Mouse (Mus musculus) heart, embryonic 11.5 days (tissue): Measurements from ENCODE around the gene Pced1b. TPM values are rescaled to one million over a fixed set of nuclear protein-coding genes. Genes with fewer than 3 reads are reported as not detected.

Source experiments
- ATAC-seq: fragments of 200-750 bp; cut with Nextera tagmentation; replicated peaks from 2 replicates; pipeline ENCODE4 v1.8.0; 2017; ENCODE audit warnings: moderate library complexity; ENCODE audit not compliant: insufficient number of reproducible peaks, low FRiP score, low TSS enrichment
- H3K27ac ChIP-seq: fragments of 300-500 bp; sonication (generic); 2 replicates; pipeline ENCODE4 v1.5.1; 2014; ENCODE audit warnings: mild to moderate bottlenecking, low read depth, low read length
- H3K27me3 ChIP-seq: fragments of 300-500 bp; sonication (generic); 2 replicates; pipeline ENCODE4 v1.6.1; 2014; ENCODE audit warnings: mild to moderate bottlenecking, low read length, mixed read lengths; ENCODE audit not compliant: control insufficient read depth, insufficient read depth
- H3K36me3 ChIP-seq: fragments of 300-500 bp; sonication (generic); 2 replicates; pipeline ENCODE4 v1.6.1; 2014; ENCODE audit warnings: mild to moderate bottlenecking, low read length, moderate library complexity, mixed read lengths; ENCODE audit not compliant: control insufficient read depth, insufficient read depth
- H3K4me1 ChIP-seq: fragments of 300-500 bp; sonication (generic); 2 replicates; pipeline ENCODE4 v1.6.1; 2014; ENCODE audit warnings: low read length; ENCODE audit not compliant: control insufficient read depth, insufficient read depth
- H3K4me2 ChIP-seq: fragments of 300-500 bp; sonication (generic); 2 replicates; pipeline ENCODE4 v1.6.1; 2014; ENCODE audit warnings: mild to moderate bottlenecking, moderate library complexity
- H3K4me3 ChIP-seq: fragments of 300-500 bp; sonication (generic); 2 replicates; pipeline ENCODE4 v1.5.1; 2014; ENCODE audit warnings: low read depth, low read length
- H3K9ac ChIP-seq: fragments of 300-500 bp; sonication (generic); 2 replicates; pipeline ENCODE4 v1.6.1; 2014; ENCODE audit warnings: mild to moderate bottlenecking, low read depth, low read length, moderate library complexity
- H3K9me3 ChIP-seq: fragments of 300-500 bp; sonication (generic); replicated peaks from 2 replicates; pipeline ENCODE4 v1.6.1; 2016; ENCODE audit warnings: low read length; ENCODE audit not compliant: control insufficient read depth
- WGBS: fragments of 180-500 bp; shearing (Covaris S2); extraction: QIAGEN DNeasy Blood & Tissue Kit; methylation state at CpG from one replicate; pipeline ENCODE4 v1.1.7; 2014; ENCODE audit not compliant: insufficient replicate concordance; 5-methylcytosine and 5-hydroxymethylcytosine counted together
- polyA plus RNA-seq: library from polyadenylated mRNA; unstranded; fragments of >200 nt; fragmentation: Nextera tagmentation; extraction: Ambion mirVana; gene quantifications from 2 replicates; pipeline ENCODE4 v1.2.1, GENCODE M21; 2014

Pced1b gene
- polyA plus RNA-seq, 1 experiment from 2014 or later = 3.4 TPM

GRCm38 (mm10) chr15:97277328-97277727, 30.4 kb downstream of the Pced1b start:
- WGBS = 79% methylated on average over 10 of the region's 10 CpGs
- Histone ChIP-seq H3K27ac (no peak overlapping the region), H3K4me1 (peaks cover 6% of the 10 kb centered on the region), H3K9me3 (no peaks in the 10 kb centered on the region), H3K36me3 (no peaks in the 10 kb centered on the region), H3K4me3 (no peak overlapping the region), H3K4me2 (no peak overlapping the region), H3K9ac (no peak overlapping the region), H3K27me3 (no peaks in the 10 kb centered on the region)
- ATAC-seq = no peak

- H3K9me3 ChIP-seq = no peaks in the 10 kb centered on the region
- no peak overlapping the region for H3K9ac ChIP-seq
- 84% methylated on average over 9 of the region's 9 CpGs for WGBS
- no peak overlapping the region for H3K4me3 ChIP-seq
- no peak overlapping the region for H3K4me2 ChIP-seq
- H3K27ac ChIP-seq = no peak overlapping the region
- H3K27me3 ChIP-seq = no peaks in the 10 kb centered on the region
- H3K36me3 ChIP-seq = no peaks in the 10 kb centered on the region
- no peak for ATAC-seq
- peaks cover 6% of the 10 kb centered on the region for H3K4me1 ChIP-seq
These were observed 31.5 kb downstream of the Pced1b start for GRCm38 (mm10) chr15:97278340-97278948.

DNA sequence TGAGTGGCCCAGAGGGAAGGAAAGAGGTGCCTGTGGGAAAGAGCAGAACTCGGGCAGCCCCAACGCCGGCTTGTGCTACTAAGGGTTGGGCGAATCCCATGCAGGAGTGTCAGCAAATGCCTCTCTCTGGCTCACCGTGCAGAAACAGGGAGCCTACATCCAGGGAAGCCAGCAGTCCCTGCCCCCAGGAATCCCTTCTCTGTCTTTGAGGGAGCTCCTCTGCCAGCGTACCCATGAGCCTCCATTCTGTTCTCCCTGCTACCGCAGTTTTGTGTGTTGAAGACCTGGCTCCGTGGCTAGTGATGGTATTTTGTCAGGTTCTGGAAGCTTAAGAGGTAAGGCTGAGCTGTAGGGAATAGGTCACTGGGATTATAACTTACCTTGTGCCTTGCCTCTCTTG, 33.2 kb downstream of the Pced1b start:
- Histone ChIP-seq H3K9me3 (no peaks in the 10 kb centered on the region), H3K9ac (no peak overlapping the region), H3K36me3 (no peaks in the 10 kb centered on the region), H3K27ac (no peak overlapping the region), H3K4me1 (peaks cover 6% of the 10 kb centered on the region), H3K27me3 (no peaks in the 10 kb centered on the region), H3K4me3 (no peak overlapping the region), H3K4me2 (no peak overlapping the region)
- no peak for ATAC-seq
- WGBS = 79% methylated on average over 8 of the region's 8 CpGs

DNA sequence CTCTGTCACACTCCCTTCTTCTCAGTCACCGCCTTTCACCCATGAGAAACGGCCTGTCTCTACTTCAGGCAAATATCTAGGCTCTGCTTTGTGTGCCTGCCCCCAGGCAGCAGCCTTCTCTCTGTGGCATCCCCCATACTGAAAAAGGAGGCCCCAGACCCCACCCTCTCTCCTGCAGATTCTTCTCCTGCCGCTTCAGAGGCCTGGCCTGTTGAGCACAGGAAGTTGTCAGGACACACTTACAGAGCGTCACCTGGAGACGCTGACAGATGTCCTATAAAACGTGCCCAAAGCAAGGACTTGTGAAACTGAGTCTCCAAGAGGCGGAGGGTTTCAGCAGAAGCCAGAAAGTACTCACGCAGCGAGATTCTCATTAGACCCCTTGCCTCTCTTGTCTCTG, 33.9 kb downstream of the Pced1b start:
- no peak for ATAC-seq

DNA sequence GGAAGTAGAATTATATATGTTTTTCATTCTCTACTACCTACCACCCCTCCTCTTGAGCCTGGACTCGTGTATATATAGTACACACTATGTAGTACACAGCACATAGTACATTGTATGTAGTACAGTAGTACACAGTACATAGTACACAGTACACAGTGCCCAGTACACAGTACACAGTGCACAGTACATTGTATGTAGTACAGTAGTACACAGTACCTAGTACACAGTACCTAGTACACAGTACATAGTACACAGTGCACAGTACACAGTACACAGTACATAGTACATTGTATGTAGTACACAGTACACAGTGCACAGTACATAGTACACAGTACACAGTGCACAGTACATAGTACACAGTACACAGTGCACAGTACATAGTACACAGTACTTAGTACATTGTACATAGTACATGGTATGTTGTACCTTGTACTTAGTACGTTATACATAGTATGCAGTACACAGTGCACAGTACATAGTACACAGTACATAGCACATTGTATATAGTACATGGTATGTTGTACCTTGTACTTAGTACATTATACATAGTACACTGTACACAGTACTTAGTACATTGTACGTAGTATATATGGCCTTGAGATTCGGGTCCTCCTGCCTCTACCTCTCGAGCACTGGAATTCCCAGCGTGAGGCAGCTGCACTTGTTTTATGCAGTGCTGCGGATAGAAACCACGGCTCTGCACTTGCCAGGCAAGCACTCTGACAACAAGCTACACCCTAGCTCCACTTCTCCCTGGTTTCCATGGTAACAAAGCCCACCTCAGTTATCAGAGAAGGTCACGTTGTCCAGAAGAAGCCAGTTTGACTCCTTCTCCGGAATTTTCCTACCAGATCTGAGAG, 35.0 kb downstream of the Pced1b start:
- Histone ChIP-seq H3K4me1 (peaks cover 6% of the 10 kb centered on the region), H3K4me2 (no peak overlapping the region), H3K27ac (no peak overlapping the region), H3K9me3 (no peaks in the 10 kb centered on the region), H3K36me3 (no peaks in the 10 kb centered on the region), H3K27me3 (no peaks in the 10 kb centered on the region), H3K9ac (no peak overlapping the region), H3K4me3 (no peak overlapping the region)
- 52% methylated on average over 10 of the region's 10 CpGs for WGBS
- no peak for ATAC-seq

More for the DNA sequence above, 33.9 kb downstream of the Pced1b start:
- no peak overlapping the region for H3K27ac ChIP-seq
- no peaks in the 10 kb centered on the region for H3K27me3 ChIP-seq
- no peak overlapping the region for H3K4me2 ChIP-seq
- no peak overlapping the region for H3K4me3 ChIP-seq
- H3K9me3 ChIP-seq = no peaks in the 10 kb centered on the region
- no peak overlapping the region for H3K9ac ChIP-seq
- H3K4me1 ChIP-seq = peaks cover 6% of the 10 kb centered on the region
- 44% methylated on average over 9 of the region's 9 CpGs for WGBS
- no peaks in the 10 kb centered on the region for H3K36me3 ChIP-seq

DNA sequence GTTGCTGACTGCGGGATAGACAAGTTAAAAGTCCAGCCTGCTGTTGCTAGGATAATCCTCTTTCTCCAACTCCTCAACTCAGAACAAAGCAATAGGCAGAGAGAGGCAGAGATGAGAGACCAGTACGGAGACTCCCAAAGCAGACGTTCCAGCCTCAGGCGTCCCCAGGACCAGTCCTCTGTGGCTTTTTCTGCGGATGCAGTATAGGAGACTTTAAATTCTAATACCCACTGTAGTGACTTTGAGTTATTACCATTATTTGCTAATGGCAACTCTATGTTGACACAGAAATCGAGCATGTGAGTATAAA, 35.6 kb downstream of the Pced1b start:
- no peak for ATAC-seq
- no peak overlapping the region for H3K4me3 ChIP-seq
- 60% methylated on average over 6 of the region's 6 CpGs for WGBS
- H3K4me2 ChIP-seq = no peak overlapping the region
- no peak overlapping the region for H3K27ac ChIP-seq
- peaks cover 6% of the 10 kb centered on the region for H3K4me1 ChIP-seq
- no peaks in the 10 kb centered on the region for H3K9me3 ChIP-seq
- H3K9ac ChIP-seq = no peak overlapping the region
- no peaks in the 10 kb centered on the region for H3K27me3 ChIP-seq
- H3K36me3 ChIP-seq = no peaks in the 10 kb centered on the region

- no peak overlapping the region for H3K4me2 ChIP-seq
- H3K27me3 ChIP-seq = no peaks in the 10 kb centered on the region
- no peak overlapping the region for H3K27ac ChIP-seq
- no peak overlapping the region for H3K4me3 ChIP-seq
- no peak overlapping the region for H3K9ac ChIP-seq
- WGBS = 54% methylated on average over 5 of the region's 5 CpGs
- H3K36me3 ChIP-seq = no peaks in the 10 kb centered on the region
- H3K4me1 ChIP-seq = peaks cover 6% of the 10 kb centered on the region
- ATAC-seq = no peak
- H3K9me3 ChIP-seq = no peaks in the 10 kb centered on the region
These were observed 37.3 kb downstream of the Pced1b start for GRCm38 (mm10) chr15:97284201-97284600.

- Histone ChIP-seq H3K9me3 (no peaks in the 10 kb centered on the region), H3K27ac (no peak overlapping the region), H3K4me1 (peaks cover 2% of the 10 kb centered on the region), H3K9ac (no peak overlapping the region), H3K4me3 (no peak overlapping the region), H3K4me2 (no peak overlapping the region), H3K27me3 (no peaks in the 10 kb centered on the region), H3K36me3 (no peaks in the 10 kb centered on the region)
- ATAC-seq = no peak
- 86% methylated on average over 10 of the region's 10 CpGs for WGBS
These were observed 38.8 kb downstream of the Pced1b start for GRCm38 (mm10) chr15:97285665-97286212.
